Mouse (Mus musculus) stomach, postnatal 0 days (tissue): ENCODE measurements around the gene Zfp119b.

Experiments used
- CTCF ChIP-seq: IDR thresholded peaks from 2 replicates; pipeline ENCODE4 v1.5.1; 2016; ENCODE audit warnings: antibody characterized with exemption, low read depth, mild to moderate bottlenecking, moderate library complexity
- EP300 ChIP-seq: optimal IDR thresholded peaks from 2 replicates; pipeline ENCODE3; 2016; ENCODE audit warnings: antibody characterized with exemption

DNA sequence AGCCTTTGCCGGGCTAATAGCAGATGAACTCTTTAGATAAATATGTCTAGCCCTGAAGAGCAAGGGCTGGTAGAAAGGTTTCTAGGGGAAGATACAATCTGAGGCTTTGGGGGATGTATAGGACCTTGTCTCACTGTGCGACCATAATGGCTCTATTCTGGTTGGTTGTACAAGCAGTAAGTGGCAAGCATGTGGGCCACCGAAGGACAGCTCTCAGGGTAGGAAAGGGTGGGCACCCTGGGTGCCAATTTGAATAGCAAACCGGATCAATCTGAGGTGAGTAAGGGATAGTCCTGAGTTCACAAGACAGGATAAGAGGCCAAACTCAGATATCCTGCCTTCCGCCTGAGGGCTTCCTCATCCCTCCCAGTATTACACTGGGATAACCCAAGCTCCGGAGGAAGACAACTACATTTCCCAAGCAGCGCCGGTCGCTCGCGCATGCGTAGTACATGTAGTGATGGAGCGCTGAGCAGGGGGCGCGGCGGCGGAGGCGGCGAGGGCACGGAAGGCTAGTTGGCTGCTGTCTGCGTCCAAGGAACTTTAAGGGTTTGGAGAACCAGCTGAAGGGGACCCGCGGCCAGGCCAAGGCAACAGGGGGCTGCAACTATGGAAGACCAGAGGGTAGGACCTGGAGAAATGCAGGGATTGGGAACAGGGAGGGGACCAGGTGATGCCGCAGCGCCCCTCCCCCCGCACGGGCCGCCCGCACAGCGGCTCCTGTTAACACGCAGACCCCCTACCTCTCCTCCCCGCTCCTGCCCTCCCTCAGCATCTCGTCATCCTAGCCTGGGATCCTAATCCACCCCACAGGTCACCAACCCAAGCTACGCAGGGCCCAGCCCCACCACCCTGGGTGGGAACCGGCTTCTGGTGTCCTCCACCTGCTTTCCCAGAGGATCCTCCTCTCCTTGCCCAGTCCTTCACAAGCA lies 37.0 kb upstream of the Zfp119b start, which contains the start of gene Fsd1:
- TF ChIP-seq CTCF (no peak), EP300 (no peak)
